Mouse (Mus musculus): ENCODE data around the gene Fra10ac1. TPM values are rescaled to one million over a fixed set of nuclear protein-coding genes. Genes with fewer than 3 reads are reported as not detected.

The Fra10ac1 gene
- polyA plus RNA-seq, 1 experiment from 2014 or later: 22.7 TPM

DNA sequence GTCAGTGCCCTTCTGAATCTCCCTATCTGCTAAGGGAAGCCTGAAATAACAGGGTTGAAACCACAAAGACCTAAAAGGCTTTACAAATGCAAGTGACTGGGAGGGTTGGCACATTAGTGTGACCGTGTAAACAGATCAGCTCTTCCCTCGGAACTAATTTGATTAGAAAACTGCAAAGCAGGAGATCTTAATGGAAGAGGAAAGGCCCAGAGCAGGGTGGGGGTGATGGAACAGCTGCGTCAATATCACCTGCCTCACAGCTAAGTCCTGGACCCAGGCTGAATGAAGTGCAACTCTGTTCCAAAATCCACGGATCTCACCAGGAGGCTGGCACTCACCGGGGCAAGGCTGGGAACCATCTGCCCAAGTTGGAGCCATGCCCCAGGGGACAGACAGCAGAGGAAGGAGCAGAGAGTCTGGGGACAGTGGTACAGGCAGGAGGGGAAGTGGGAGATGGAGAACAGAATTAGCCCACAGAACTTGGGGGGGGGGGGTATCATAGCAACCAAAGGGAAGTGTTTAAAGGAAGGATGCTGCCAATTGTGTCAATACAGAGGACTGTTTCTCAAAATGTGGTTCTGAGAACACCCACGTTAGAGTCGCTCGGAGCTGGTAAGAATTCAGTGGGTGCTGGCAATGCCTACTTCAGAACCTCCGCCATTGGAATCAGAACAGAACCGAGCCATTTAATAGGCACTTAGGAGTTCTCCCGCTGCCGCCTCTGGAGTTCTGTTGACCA, 14.4 kb upstream of the Fra10ac1 start:
- ATAC-seq (ENCODE audit: low FRiP score, low TSS enrichment): peak; percentile 33
- H3K9ac ChIP-seq (ENCODE audit: low read length): no peak overlapping the region
- H3K27ac ChIP-seq (replicated peaks): no peak overlapping the region
- no peak overlapping the region for H3K4me3 ChIP-seq (ENCODE audit: low read depth, low read length)
- no peaks in the 10 kb centered on the region for H3K9me3 ChIP-seq (ENCODE audit: control insufficient read depth, low read length)
- H3K4me1 ChIP-seq (replicated peaks; ENCODE audit: control insufficient read depth, insufficient read depth): no peaks in the 10 kb centered on the region
- peak; percentile 15 for DNase-seq (ENCODE audit: low spot score)
- WGBS: 66% methylated on average over 12 of the region's 12 CpGs
- TF ChIP-seq CTCF (IDR thresholded peaks at IDR 0.05; ENCODE audit: low read depth): no peak
- TF ChIP-seq EP300 (optimal IDR thresholded peaks at IDR 0.05): no peak
- no peaks in the 10 kb centered on the region for H3K36me3 ChIP-seq (ENCODE audit: control insufficient read depth, insufficient read depth, low read length)
- no peaks in the 10 kb centered on the region for H3K27me3 ChIP-seq (ENCODE audit: control insufficient read depth, insufficient read depth, low read length)
- no peak overlapping the region for H3K4me2 ChIP-seq (replicated peaks; ENCODE audit: low read depth)

DNA sequence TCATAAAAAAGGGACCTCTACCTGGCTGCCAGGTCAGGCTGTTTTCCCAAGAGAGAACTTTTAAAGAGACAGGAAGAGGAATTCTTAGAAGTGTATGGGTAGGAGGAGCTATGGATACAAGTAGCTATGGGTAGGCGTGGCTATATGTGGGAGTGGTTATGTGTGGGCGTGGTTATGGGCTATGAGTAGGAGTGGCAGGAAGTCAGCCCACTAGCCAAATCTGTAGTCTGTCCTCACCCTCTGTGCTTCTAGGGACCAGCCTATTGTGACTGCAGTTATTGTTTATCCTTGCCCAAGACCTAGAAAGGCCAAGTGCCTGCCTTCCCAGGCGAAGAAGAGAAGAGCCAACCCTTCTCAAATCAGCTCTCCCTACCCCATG, 13.9 kb upstream of the Fra10ac1 start:
- DNase-seq (ENCODE audit: low spot score): peak; percentile 74
- no peak overlapping the region for H3K9ac ChIP-seq (ENCODE audit: low read length)
- H3K9me3 ChIP-seq (ENCODE audit: control insufficient read depth, low read length): no peaks in the 10 kb centered on the region
- no peaks in the 10 kb centered on the region for H3K27me3 ChIP-seq (ENCODE audit: control insufficient read depth, insufficient read depth, low read length)
- WGBS: 34% methylated on average over 3 of the region's 3 CpGs
- no peaks in the 10 kb centered on the region for H3K36me3 ChIP-seq (ENCODE audit: control insufficient read depth, insufficient read depth, low read length)
- TF ChIP-seq CTCF (IDR thresholded peaks at IDR 0.05; ENCODE audit: low read depth) (no peak), EP300 (optimal IDR thresholded peaks at IDR 0.05) (no peak)
- no peaks in the 10 kb centered on the region for H3K4me1 ChIP-seq (replicated peaks; ENCODE audit: control insufficient read depth, insufficient read depth)
- peak; percentile 85 for ATAC-seq (ENCODE audit: low FRiP score, low TSS enrichment)
- no peak overlapping the region for H3K4me3 ChIP-seq (ENCODE audit: low read depth, low read length)
- no peak overlapping the region for H3K4me2 ChIP-seq (replicated peaks; ENCODE audit: low read depth)
- no peak overlapping the region for H3K27ac ChIP-seq (replicated peaks)

DNA sequence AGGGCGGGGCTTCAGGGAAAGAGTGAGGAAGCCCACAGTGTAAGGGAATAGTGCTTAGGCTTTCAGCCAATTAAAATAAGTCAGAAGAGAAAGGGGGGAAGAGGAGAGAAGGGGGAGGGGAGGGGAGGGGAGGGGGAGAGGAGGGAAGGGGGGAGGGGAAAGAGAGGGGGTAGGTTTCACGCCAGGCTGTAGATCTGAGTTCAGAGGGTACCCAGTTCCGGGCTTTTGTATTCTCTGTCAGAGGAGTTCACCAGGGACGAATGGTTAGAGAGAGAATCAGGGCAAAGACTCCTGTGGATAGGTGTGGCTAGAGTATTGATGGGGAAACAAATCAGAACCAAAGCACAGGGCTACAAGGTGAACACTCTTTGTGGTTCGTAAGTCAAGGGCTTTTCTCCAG, 12.6 kb upstream of the Fra10ac1 start:
- Histone ChIP-seq H3K4me2 (replicated peaks; ENCODE audit: low read depth) (no peak overlapping the region), H3K36me3 (ENCODE audit: control insufficient read depth, insufficient read depth, low read length) (no peaks in the 10 kb centered on the region), H3K27me3 (ENCODE audit: control insufficient read depth, insufficient read depth, low read length) (no peaks in the 10 kb centered on the region), H3K27ac (replicated peaks) (no peak overlapping the region), H3K9me3 (ENCODE audit: control insufficient read depth, low read length) (no peaks in the 10 kb centered on the region), H3K4me1 (replicated peaks; ENCODE audit: control insufficient read depth, insufficient read depth) (no peaks in the 10 kb centered on the region), H3K4me3 (ENCODE audit: low read depth, low read length) (no peak overlapping the region), H3K9ac (ENCODE audit: low read length) (no peak overlapping the region)
- 63% methylated on average over 5 of the region's 5 CpGs for WGBS
- TF ChIP-seq CTCF (IDR thresholded peaks at IDR 0.05; ENCODE audit: low read depth): no peak
- ATAC-seq (ENCODE audit: low FRiP score, low TSS enrichment): no peak
- peak; percentile 10 for DNase-seq (ENCODE audit: low spot score)

DNA sequence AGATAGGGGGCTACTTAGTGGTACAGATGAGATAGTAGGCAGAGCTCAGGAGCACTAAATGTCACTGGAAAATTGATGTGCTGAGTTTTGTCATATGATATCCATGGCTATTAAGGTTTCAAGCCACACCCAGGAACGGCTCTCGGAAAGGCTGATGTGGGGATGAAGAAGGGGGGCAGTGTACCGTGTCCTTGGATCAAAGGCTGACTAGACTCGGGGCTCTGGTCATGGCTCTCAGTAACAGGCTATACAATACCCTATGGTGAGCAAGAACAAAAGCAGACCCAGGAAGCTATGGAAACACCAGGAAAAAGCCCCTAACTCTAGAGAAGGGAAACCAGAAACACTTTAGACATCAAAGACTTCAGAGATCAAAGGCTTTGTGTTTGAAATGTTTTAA, 8.6 kb upstream of the Fra10ac1 start:
- DNase-seq (ENCODE audit: low spot score): no peak
- no peaks in the 10 kb centered on the region for H3K27me3 ChIP-seq (ENCODE audit: control insufficient read depth, insufficient read depth, low read length)
- no peaks in the 10 kb centered on the region for H3K4me1 ChIP-seq (replicated peaks; ENCODE audit: control insufficient read depth, insufficient read depth)
- H3K9ac ChIP-seq (ENCODE audit: low read length): no peak overlapping the region
- no peak for ATAC-seq (ENCODE audit: low FRiP score, low TSS enrichment)
- no peak overlapping the region for H3K4me2 ChIP-seq (replicated peaks; ENCODE audit: low read depth)
- TF ChIP-seq CTCF (IDR thresholded peaks at IDR 0.05; ENCODE audit: low read depth): no peak
- no peak for TF ChIP-seq EP300 (optimal IDR thresholded peaks at IDR 0.05)
- H3K27ac ChIP-seq (replicated peaks): no peak overlapping the region
- H3K36me3 ChIP-seq (ENCODE audit: control insufficient read depth, insufficient read depth, low read length): no peaks in the 10 kb centered on the region
- 17% methylated on average over 4 of the region's 4 CpGs for WGBS
- no peak overlapping the region for H3K4me3 ChIP-seq (ENCODE audit: low read depth, low read length)
- no peaks in the 10 kb centered on the region for H3K9me3 ChIP-seq (ENCODE audit: control insufficient read depth, low read length)

DNA sequence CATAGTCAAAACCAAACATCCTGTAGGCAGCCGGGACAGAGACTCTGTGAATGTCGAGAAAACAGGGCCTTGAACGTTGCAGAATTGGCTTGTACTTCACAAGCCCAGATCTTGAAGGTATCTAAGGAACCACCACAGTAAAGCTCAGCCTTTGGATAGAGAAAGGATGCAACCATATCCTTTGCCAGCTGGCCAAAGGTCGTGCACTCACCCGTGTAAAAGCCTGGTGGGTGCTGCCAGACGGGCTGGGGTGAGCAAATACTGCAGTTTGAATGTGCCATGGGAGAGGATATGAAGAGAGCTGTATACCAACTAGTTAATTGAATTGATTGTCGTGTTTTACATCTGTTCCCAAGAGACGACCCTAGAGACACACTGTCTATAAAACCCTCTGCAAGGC, 8.1 kb upstream of the Fra10ac1 start:
- TF ChIP-seq EP300 (optimal IDR thresholded peaks at IDR 0.05) (no peak), CTCF (IDR thresholded peaks at IDR 0.05; ENCODE audit: low read depth) (no peak)
- Histone ChIP-seq H3K27me3 (ENCODE audit: control insufficient read depth, insufficient read depth, low read length) (no peaks in the 10 kb centered on the region), H3K4me3 (ENCODE audit: low read depth, low read length) (no peak overlapping the region), H3K9me3 (ENCODE audit: control insufficient read depth, low read length) (no peaks in the 10 kb centered on the region), H3K4me1 (replicated peaks; ENCODE audit: control insufficient read depth, insufficient read depth) (no peaks in the 10 kb centered on the region), H3K27ac (replicated peaks) (no peak overlapping the region), H3K9ac (ENCODE audit: low read length) (no peak overlapping the region), H3K4me2 (replicated peaks; ENCODE audit: low read depth) (no peak overlapping the region), H3K36me3 (ENCODE audit: control insufficient read depth, insufficient read depth, low read length) (no peaks in the 10 kb centered on the region)
- ATAC-seq (ENCODE audit: low FRiP score, low TSS enrichment): no peak
- DNase-seq (ENCODE audit: low spot score): no peak
- WGBS: 46% methylated on average over 8 of the region's 8 CpGs

DNA sequence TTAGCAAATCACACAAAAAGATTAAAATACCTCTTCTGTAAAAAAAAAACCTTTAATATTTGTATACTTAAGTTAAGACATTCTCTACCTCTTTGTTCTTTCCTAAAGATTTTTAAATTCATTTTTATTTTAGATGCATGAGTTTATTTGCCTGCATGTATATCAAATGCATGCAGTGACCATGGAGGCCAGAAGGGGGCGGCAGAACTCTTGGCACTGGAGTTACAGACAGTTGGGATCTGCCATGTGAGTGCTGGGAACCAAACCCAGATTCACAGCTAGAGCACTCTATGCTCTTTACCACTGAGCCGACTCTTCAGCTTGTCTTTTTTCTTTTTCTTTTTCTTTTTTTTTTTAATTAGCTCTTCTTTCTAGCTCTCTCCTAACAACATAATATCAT, 4.7 kb upstream of the Fra10ac1 start:
- H3K4me2 ChIP-seq (replicated peaks; ENCODE audit: low read depth): no peak overlapping the region
- ATAC-seq (ENCODE audit: low FRiP score, low TSS enrichment): no peak
- H3K36me3 ChIP-seq (ENCODE audit: control insufficient read depth, insufficient read depth, low read length): no peaks in the 10 kb centered on the region
- no peak overlapping the region for H3K9ac ChIP-seq (ENCODE audit: low read length)
- H3K27ac ChIP-seq (replicated peaks): no peak overlapping the region
- H3K4me3 ChIP-seq (ENCODE audit: low read depth, low read length): no peak overlapping the region
- no peaks in the 10 kb centered on the region for H3K9me3 ChIP-seq (ENCODE audit: control insufficient read depth, low read length)
- H3K4me1 ChIP-seq (replicated peaks; ENCODE audit: control insufficient read depth, insufficient read depth): no peaks in the 10 kb centered on the region
- no peaks in the 10 kb centered on the region for H3K27me3 ChIP-seq (ENCODE audit: control insufficient read depth, insufficient read depth, low read length)
- DNase-seq (ENCODE audit: low spot score): no peak
- TF ChIP-seq EP300 (optimal IDR thresholded peaks at IDR 0.05) (no peak), CTCF (IDR thresholded peaks at IDR 0.05; ENCODE audit: low read depth) (peak; percentile 44)
- 54% methylated on average over 2 of the region's 2 CpGs for WGBS

All from stomach, postnatal 0 days (tissue).